Mouse (Mus musculus): ENCODE results near the gene Afg1l.
A peak's percentile ranks its signal among the peaks of the same experiment; 100 is the strongest.

Gene Afg1l

GRCm38 (mm10) chr10:42297954-42298353 is 180.4 kb downstream of the Afg1l start:
- DNase-seq (ENCODE audit: low read depth, low spot score) = no peak

DNA sequence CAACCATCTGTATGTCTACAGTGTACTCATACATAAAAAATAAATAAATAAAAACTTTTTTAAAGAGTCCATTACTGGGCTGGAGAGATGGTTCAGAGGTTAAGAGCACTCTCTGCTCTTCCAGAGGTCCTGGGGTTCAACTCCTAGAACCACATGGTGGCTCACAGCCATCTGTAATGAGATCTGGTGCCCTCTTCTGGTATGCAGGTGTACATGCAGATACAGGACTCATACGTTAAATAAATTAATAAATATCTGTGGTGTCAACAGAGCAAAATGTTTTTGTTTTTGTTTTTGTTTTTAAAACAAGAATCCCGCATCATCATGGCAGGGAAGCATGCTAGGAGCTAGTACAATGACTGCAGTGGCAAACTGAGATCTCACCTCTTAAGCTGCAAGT is 181.3 kb downstream of the Afg1l start:
- no peak for DNase-seq (ENCODE audit: low read depth, low spot score)

DNA sequence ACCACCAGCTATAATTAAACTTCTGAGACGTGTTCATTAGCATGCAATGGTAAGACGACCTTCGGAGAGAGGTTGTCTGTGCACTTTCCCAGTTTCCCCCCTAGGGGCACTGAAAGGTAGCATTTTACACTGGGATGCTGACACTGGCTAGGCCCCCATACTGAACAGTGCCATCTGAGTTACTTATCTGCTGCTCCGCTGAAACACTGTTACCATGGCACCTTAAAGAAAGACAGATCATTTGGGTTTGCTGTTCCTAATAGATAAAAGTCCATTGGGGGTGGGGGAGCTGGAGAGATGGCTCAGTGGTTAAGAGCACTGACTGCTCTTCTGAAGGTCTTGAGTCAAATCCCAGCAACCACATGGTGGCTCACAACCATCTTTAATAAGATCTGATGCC is 181.8 kb downstream of the Afg1l start:
- no peak for DNase-seq (ENCODE audit: low read depth, low spot score)

DNA sequence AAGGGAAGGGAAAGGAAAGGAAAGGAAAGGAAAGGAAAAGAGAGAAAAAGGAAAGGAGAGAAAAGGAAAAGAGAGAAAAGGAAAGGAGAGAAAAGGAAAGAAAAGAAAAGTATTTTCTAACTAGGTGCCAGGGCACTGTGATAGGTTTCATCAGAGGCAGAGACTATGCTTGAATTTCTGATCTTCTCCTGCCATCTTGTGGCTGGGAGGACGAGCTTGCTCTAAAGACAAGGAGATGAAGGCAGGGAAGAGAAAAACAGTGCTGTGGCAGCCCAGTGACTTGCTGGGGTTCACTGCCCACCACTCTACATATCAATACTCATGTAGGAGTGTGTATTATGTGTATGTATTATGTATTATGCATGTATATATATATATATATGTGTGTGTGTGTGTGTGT is 183.3 kb downstream of the Afg1l start:
- no peak for DNase-seq (ENCODE audit: low read depth, low spot score)

- no peak for DNase-seq (ENCODE audit: low read depth, low spot score)
These were observed 184.0 kb downstream of the Afg1l start for GRCm38 (mm10) chr10:42294392-42294791.

DNA sequence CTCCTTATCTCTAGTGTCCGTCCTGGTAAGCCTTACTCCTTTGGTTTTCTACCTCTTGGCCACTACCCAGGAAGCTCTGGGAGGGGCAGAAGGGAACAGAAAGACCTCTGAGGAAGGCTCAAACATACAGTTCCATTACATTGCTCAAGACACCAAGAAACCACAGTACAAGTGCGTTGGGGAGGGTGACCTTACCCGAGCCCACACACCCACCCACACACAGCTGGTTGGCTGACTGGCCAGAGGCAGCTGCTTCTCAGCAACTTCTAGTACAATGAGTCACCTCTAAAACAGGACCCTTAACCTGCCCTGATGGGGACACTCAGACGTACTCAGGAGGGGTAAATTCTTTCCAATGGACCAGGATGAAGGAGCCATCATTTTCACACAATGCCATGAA is 184.5 kb downstream of the Afg1l start:
- no peak for DNase-seq (ENCODE audit: low read depth, low spot score)

GRCm38 (mm10) chr10:42291360-42291759 is 187.0 kb downstream of the Afg1l start:
- no peak for DNase-seq (ENCODE audit: low read depth, low spot score)

GRCm38 (mm10) chr10:42287666-42288065 is 190.7 kb downstream of the Afg1l start:
- no peak for DNase-seq (ENCODE audit: low read depth, low spot score)

DNA sequence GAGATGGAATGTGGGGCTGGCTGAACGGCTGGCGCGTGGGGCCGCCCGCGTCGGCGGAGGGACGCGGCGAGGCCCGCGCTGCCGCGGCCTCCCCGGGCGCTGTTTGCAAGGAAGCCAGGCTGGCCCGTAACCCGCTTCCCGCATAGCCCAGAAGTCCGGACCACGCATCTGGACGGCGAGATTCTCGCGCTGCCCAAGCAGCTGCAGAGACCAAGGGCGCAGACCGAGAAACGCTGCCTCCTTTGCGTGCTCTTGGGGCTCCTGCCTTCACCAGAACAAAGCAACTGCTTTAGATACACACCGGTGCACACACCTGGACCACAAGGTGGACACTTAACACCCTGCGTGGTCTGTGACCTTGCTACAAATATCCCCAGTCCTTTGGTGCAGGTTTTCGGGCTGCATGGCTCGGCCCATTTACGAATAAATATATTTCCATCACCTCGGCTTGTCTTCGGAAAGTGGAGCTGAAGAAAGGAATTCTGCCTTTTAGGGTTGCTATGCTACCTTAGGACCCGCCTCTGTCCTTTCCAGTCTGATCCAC is 200.0 kb downstream of the Afg1l start:
- DNase-seq (ENCODE audit: low read depth, low spot score) = no peak

DNA sequence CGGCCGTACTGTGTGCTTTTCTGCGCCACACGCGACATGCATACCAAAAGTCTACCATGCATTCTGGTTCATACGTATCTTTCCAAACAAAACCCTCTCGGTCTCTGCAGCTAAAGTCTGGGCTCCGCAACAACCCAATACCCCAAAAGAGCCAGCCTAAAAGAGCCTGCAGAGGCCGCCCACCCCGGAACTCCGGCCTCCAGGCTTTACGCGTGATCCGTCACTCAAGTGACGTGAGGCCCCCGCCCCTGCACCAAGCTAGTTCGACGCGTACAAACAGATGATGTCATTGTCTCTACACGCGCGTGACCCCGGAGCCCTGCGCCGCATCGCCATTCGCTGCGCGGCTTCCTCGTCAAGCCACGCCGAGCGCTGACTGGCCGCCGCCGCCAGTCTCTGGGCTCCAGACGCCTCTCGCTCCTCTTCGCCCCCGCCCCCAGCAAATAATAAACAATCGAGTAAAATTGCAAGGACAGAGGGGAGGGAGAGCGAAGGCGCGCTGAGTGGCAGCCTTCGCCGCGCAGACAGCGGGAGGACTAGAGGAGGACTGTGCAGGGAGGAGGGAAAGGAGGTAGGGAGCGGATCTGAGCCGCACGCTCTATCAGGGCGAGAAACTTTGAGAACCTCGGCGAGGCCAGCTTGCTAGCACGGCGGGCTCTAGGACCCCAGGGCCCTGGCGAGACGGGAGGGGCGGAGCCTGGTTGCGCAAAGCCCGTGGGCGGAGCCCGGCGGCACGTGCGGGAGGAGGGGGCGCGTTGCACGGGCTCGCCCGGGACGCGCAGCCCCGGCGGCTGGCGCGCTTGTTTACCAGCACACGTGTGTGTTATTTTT is 200.7 kb downstream of the Afg1l start:
- DNase-seq (ENCODE audit: low read depth, low spot score) = peak; percentile 98

DNA sequence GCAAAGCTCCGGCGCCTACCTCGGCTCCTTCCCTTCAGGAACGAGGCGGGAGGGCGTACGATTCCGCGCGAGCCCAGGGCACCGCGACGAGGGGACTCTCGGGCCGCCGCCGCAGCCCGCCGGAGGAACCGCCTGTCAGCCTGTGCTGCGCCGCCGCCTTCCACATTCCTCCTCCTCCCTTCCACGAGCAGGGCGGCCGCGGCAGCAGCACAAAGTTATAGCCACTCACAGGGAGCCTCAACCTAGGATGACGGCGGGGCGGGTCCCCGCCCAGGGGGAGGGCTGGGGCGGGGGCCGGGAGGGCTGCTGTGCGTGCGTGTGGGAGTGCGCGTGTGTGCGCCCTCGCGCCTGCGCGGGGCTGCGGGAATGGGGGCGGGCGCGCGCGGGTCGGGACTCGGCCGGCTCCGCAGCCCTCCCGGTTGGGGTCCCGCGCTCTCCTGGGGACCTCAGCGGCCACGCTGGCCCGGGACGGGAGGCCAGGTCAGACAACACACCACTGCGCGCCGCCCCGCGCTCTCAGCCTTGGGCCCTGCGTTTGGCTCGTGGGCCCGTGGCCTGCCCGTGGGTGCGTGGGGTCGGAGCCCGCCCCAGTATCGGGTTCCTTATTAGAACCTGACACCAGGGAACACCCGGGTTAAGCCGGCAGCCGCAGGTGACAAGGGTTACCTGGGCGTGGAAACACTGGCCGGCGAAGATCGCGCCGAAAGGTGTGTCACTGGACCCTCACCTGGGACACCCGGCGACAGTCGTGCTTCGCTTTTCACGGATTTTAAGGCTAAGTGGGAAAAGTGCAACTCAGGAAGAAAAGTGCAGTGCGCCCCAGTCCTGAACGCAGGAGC is 201.6 kb downstream of the Afg1l start, which contains the start of gene Foxo3:
TSS of gene Foxo3 (minus strand) at position 249 of the 839 bp plus-strand sequence.
- peak; percentile 82 for DNase-seq (ENCODE audit: low read depth, low spot score)

DNA sequence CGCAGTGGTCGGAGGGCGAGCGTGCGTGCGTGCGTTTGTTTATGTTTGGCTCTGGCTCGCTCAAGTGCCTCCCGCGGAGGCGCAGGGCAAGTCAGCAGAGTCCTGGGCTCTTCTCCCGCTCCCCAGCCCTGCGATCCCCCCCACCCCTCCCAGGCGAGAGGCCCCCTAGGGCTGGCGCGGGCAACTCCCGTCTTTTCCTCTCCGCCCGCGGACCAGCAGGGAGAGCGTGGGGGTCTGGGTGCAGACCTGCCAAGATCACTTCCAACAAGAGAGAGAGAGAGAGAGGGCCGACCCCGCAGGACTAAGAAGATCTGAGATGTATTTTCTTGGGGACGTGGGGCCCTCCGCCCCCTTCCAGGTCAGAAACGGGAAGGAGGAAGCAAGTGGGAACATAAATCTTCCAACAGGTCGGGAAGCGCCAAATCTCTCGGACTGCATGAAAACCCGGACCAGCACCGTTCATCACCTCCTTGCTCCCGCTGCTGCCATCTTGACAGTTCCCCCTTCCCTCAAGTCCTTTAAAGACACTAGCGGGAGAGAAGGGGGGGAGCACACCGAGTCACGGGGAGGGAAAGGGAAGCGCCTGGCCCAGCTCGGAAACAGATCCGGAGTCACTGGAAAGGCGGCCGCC is 202.4 kb downstream of the Afg1l start:
- no peak for DNase-seq (ENCODE audit: low read depth, low spot score)

DNA sequence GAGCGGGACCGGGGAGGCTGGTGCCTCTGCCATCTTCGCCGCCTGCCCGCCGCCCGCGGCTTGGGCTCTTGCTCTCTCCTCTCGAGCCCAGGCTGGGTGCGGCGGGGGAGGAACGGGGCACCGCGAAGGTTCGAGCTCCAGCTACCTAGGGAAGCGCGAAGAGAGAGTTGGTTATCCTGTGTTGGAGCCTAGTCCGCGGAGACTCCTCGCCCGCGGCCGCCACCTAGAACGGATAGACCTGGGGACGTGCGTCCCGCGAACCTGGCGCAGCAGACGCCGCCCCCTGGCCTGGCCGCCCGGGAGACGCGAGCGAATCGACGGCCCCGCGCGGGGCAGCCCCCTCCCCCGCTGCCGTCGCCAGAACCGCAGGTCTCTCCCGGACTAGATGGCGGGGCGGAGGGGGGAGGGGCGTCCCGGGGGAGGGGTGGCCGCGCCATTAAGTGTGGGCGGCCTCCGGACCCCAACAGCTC is 202.9 kb downstream of the Afg1l start:
- DNase-seq (ENCODE audit: low read depth, low spot score) = no peak

GRCm38 (mm10) chr10:42274712-42275400 is 203.5 kb downstream of the Afg1l start:
- DNase-seq (ENCODE audit: low read depth, low spot score) = no peak

GRCm38 (mm10) chr10:42273760-42274691 is 204.3 kb downstream of the Afg1l start:
- no peak for DNase-seq (ENCODE audit: low read depth, low spot score)

- DNase-seq (ENCODE audit: low read depth, low spot score) = no peak
These were observed 205.0 kb downstream of the Afg1l start for GRCm38 (mm10) chr10:42273403-42273759.

- DNase-seq (ENCODE audit: low read depth, low spot score) = no peak
These were observed 206.7 kb downstream of the Afg1l start for GRCm38 (mm10) chr10:42271454-42272230.

GRCm38 (mm10) chr10:42270277-42271083 is 207.9 kb downstream of the Afg1l start:
- no peak for DNase-seq (ENCODE audit: low read depth, low spot score)
